Mouse (Mus musculus): Measurements from ENCODE around the gene Tuba1b.

Tuba1b gene

DNA sequence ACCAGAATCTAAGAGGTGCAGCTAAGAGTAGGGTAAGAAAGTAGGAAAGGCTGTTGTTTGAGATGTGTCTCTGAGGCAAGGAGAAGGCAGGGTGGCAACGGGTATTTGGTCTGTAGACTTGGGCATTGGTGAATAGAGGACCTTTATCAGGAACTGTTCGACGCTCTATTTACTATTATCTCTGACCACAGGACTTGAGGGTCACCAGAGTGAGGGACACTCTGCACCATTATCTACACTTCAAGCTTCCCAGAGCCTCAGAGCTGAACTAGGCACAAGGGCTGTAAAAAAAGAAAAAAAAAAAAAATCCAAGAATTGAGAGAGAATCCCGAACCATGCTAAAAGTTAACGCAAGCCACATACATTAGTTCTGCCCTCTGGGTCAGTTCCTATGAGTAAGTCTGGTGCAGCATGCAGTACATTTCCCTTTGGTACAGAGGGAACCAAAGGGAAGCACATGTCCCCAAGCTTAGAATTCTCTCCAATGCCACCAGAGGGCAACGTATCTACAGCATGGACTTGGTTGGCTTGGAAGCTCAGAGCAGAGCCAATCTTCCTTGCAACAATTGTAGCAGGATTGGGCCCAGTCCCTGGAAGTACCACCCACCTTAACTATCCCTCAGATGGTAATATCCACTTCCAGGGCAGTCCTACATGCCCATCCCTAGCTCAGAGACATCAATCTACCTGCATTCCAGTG is 42.3 kb downstream of the Tuba1b start:
- DNase-seq (ENCODE audit: low read depth, low spot score): no peak

DNA sequence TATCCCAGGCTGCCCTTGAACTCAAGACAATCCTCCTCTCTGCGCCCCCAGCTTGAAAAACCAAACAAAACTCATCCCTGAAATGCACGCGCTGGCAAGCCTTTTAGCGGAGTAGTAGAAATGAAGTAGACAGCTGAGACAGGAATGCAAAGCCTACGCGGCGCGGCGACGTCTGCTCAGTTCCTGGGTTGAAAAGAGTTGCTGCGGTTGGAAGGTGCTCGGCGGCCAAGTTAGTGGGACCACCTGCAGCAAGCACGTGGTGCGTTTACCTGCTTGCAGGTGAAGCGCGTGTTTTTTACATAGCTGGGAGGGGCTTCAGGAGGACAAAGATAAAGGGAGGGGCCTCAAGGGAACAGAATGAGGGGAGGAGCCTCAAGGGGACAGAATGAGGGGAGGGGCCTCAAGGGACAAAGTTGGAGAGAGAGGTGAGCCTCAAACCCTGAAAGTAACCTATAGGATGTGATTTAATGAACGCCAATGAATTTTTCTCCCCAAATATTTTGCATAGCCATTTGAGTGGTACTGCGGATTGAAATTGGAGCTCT is 43.1 kb downstream of the Tuba1b start:
- DNase-seq (ENCODE audit: low read depth, low spot score): no peak

DNA sequence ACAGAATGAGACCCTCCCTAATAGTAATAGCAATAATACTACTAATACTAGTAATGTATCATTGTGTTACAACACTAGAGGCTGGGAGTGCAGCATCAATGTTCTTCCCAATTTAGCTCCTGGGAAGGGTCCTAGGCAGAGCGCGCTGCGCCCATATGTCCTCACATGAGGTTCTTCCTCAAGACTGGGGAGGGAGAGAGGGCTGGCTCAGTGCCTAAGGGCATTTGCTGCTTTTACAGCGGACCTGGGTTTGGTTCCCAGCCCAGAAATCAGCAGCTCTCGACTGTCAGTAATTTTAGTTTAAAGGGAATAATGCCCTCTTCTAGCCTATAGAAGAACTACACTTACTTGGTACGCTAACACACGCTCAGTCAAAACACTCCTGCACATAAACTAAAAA is 46.8 kb downstream of the Tuba1b start:
- DNase-seq (ENCODE audit: low read depth, low spot score): no peak

DNA sequence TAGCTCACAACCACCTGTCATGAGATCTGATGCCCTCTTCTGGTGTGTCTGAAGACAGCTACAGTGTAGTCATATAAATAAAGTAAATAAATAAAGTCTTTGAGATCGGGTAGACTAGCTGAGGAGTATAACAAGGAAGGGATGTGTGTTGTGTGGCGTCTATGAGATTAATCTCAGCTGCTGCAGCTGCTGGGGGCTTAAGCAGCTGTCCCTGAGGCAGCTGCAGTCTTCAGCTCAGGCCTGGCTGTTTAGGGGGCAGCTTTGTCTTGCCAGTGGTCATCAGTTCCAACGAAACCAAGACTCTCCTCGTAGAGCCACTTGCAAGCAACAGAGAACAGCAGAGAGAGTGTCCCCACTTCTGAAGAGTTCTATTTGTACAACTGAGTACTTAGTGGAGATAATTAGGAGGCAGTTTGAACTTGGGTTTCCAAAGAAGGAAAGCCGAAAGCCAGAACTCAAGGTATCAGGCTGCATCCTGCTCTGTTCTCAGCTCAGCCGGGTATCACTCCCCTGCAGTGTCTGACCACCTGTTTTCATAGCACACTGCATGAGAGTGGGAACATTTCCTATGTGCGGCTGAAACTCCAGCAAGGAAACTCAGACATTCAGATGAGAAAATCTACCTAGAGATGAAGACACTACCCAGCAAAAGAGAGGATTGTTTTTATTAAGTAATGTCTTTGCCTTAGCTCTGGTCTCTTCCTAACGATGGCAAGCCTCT is 47.5 kb downstream of the Tuba1b start:
- DNase-seq (ENCODE audit: low read depth, low spot score): no peak

GRCm38 (mm10) chr15:98884106-98884505 is 50.3 kb downstream of the Tuba1b start:
- no peak for DNase-seq (ENCODE audit: low read depth, low spot score)

GRCm38 (mm10) chr15:98883661-98884060 is 50.7 kb downstream of the Tuba1b start:
- no peak for DNase-seq (ENCODE audit: low read depth, low spot score)

GRCm38 (mm10) chr15:98881656-98882008 is 52.7 kb downstream of the Tuba1b start:
- DNase-seq (ENCODE audit: low read depth, low spot score): no peak

Measured in c-Kit-negative CD71-positive TER-119-positive erythroid progenitor cells, embryonic 14.5 days (primary cell).